ENCODE assay signal across 19 mouse cellular contexts in genomic region chr11:88430292-88430691, GRCm38 (mm10).
DNase-seq lines count a peak whose midpoint lies in the region; ATAC-seq and TF ChIP-seq lines count a peak whose summit lies in the region.
"Had no signal": no experiment of that assay in that cellular context is flagged by ENCODE, and none has a peak within 500 bp of the region (broad histone marks: within the 10 kb centered on the region; RNA-seq: fewer than 3 reads in every experiment).

No protein-coding gene starts in this region.

- H3K4me1 ChIP-seq in hindbrain, embryonic 11.5 days (replicated peaks; ENCODE audit: control insufficient read depth, insufficient read depth, low read length): 0 out of 2 replicates have a peak, but pooled peaks cover 10% of the 10 kb centered on the region
- peaks cover 33% of the 10 kb centered on the region for H3K4me1 ChIP-seq in hindbrain, postnatal 0 days (ENCODE audit: insufficient read depth, low read length)
- H3K4me1 ChIP-seq in midbrain, embryonic 16.5 days (ENCODE audit: control insufficient read depth, insufficient read depth, low read length): peaks cover 33% of the 10 kb centered on the region

- H3K4me2 ChIP-seq in hindbrain, embryonic 11.5 days (replicated peaks; ENCODE audit: low read depth, low read length): no peak overlapping the region
- no peak overlapping the region for H3K4me2 ChIP-seq in hindbrain, postnatal 0 days (ENCODE audit: low read depth, low read length)
- H3K4me2 ChIP-seq in midbrain, embryonic 16.5 days (ENCODE audit: low read length): no peak overlapping the region
- H3K4me2 ChIP-seq: embryonic facial prominence, embryonic 12.5 days; heart, embryonic 12.5 days had no signal

- no peak for ATAC-seq in hindbrain, embryonic 11.5 days (ENCODE audit: low FRiP score)
- ATAC-seq in hindbrain, postnatal 0 days: no peak
- ATAC-seq in midbrain, embryonic 16.5 days: no peak

- no peak for DNase-seq in hindbrain, embryonic 11.5 days (ENCODE audit: low spot score)
- no peak for DNase-seq in hindbrain, postnatal 0 days (ENCODE audit: low spot score)
- DNase-seq in 416B (ENCODE audit: low read depth): peak; percentile 25
- DNase-seq in T-cell, adult 2 months (ENCODE audit: low spot score): peak; percentile 84
- DNase-seq in embryo, embryonic 9.5 days (ENCODE audit: extremely low spot score): no peak
- no peak for DNase-seq in lung, postnatal 14 days
- DNase-seq: adrenal gland, postnatal 36 days; cerebellum, postnatal 36 days; gastrocnemius, postnatal 25 days; heart, postnatal 36 days; kidney, adult 18-20 months; kidney, postnatal 14 days; layer of hippocampus, adult 9-11 months; liver; lung, adult 18-20 months had no signal

- no peaks in the 10 kb centered on the region for H3K27me3 ChIP-seq in hindbrain, embryonic 11.5 days (ENCODE audit: control insufficient read depth, insufficient read depth, low read length)
- no peaks in the 10 kb centered on the region for H3K27me3 ChIP-seq in hindbrain, postnatal 0 days (ENCODE audit: insufficient read depth, low read length)
- no peaks in the 10 kb centered on the region for H3K27me3 ChIP-seq in midbrain, embryonic 16.5 days (ENCODE audit: control insufficient read depth, insufficient read depth, low read depth, low read length)
- H3K27me3 ChIP-seq: embryonic facial prominence, embryonic 12.5 days; heart, embryonic 12.5 days had no signal

- peak overlapping the region; percentile 61; the same call in 1 of the 2 replicates for H3K27ac ChIP-seq in hindbrain, embryonic 11.5 days (ENCODE audit: low read depth, low read length)
- H3K27ac ChIP-seq in hindbrain, postnatal 0 days: no peak overlapping the region
- 0 out of 2 replicates have a peak overlapping the region, but pooled peaks have one; percentile 6 for H3K27ac ChIP-seq in midbrain, embryonic 16.5 days (ENCODE audit: low read length)
- H3K27ac ChIP-seq: embryonic facial prominence, embryonic 12.5 days; macrophage had no signal

- H3K9me3 ChIP-seq in hindbrain, embryonic 11.5 days (ENCODE audit: control insufficient read depth, low read length): no peaks in the 10 kb centered on the region
- no peaks in the 10 kb centered on the region for H3K9me3 ChIP-seq in hindbrain, postnatal 0 days (ENCODE audit: low read length)
- no peaks in the 10 kb centered on the region for H3K9me3 ChIP-seq in midbrain, embryonic 16.5 days (replicated peaks; ENCODE audit: control insufficient read depth, low read length, poor library complexity, severe bottlenecking)
- H3K9me3 ChIP-seq: embryonic facial prominence, embryonic 12.5 days; heart, embryonic 12.5 days had no signal

- no peak overlapping the region for H3K9ac ChIP-seq in hindbrain, embryonic 11.5 days (ENCODE audit: low read depth, low read length)
- no peak overlapping the region for H3K9ac ChIP-seq in hindbrain, postnatal 0 days (replicated peaks; ENCODE audit: low read length)
- H3K9ac ChIP-seq in midbrain, embryonic 16.5 days (ENCODE audit: low read depth, low read length): no peak overlapping the region
- H3K9ac ChIP-seq: embryonic facial prominence, embryonic 12.5 days; heart, embryonic 12.5 days had no signal

- H3K4me3 ChIP-seq in hindbrain, embryonic 11.5 days (ENCODE audit: low read depth, low read length): no peak overlapping the region
- no peak overlapping the region for H3K4me3 ChIP-seq in hindbrain, postnatal 0 days (ENCODE audit: low read length)
- H3K4me3 ChIP-seq in midbrain, embryonic 16.5 days (ENCODE audit: low read depth, low read length): no peak overlapping the region
- H3K4me3 ChIP-seq: embryonic facial prominence, embryonic 12.5 days; heart, embryonic 12.5 days had no signal

- TF ChIP-seq CTCF in hindbrain, postnatal 0 days (IDR thresholded peaks at IDR 0.05; ENCODE audit: low read depth): no peak

- H3K36me3 ChIP-seq in hindbrain, embryonic 11.5 days (ENCODE audit: control insufficient read depth, insufficient read depth, low read length): no peaks in the 10 kb centered on the region
- no peaks in the 10 kb centered on the region for H3K36me3 ChIP-seq in hindbrain, postnatal 0 days (ENCODE audit: insufficient read depth, low read length)
- no peaks in the 10 kb centered on the region for H3K36me3 ChIP-seq in midbrain, embryonic 16.5 days (ENCODE audit: control insufficient read depth, insufficient read depth, low read length)
- H3K36me3 ChIP-seq: embryonic facial prominence, embryonic 12.5 days; heart, embryonic 12.5 days had no signal

- 94% methylated on average over 8 of the region's 8 CpGs for WGBS in hindbrain, embryonic 11.5 days
- 84% methylated on average over 8 of the region's 8 CpGs for WGBS in hindbrain, postnatal 0 days
- 82% methylated on average over 8 of the region's 8 CpGs for WGBS in midbrain, embryonic 16.5 days

Comparison
In these comparisons a context has a peak if more than half of its experiments do, and no peak if none do; other contexts are left out.
1. DNase-seq: peak in 416B (single experiment) and T-cell, adult 2 months (single experiment); none in hindbrain, embryonic 11.5 days (single experiment), hindbrain, postnatal 0 days (single experiment), embryo, embryonic 9.5 days (single experiment) and lung, postnatal 14 days (single experiment).